Mouse (Mus musculus) heart, embryonic 14.5 days (tissue): ENCODE measurements around the gene Map3k5. TPM values are rescaled to one million over a fixed set of nuclear protein-coding genes. Genes with fewer than 3 reads are reported as not detected.

ENCODE experiments used
- ATAC-seq: fragments of 200-750 bp; cut with Nextera tagmentation; 2 replicates; pipeline ENCODE4 v1.8.0; 2017; ENCODE audit warnings: low read depth, moderate TSS enrichment; ENCODE audit not compliant: insufficient number of reproducible peaks, insufficient read depth, low FRiP score
- H3K27ac ChIP-seq, 2 experiments: fragments of 200-500 bp in 1 of 2; fragments of 300-500 bp in 1 of 2; sonication (generic) in 1 of 2; replicated peaks in 1 of 2; 2 replicates each; pipeline ENCODE4 v1.5.1; 2012 to 2014; ENCODE audit warnings: low read depth in 2 of 2, low read length in 2 of 2, control low read depth in 1 of 2, mild to moderate bottlenecking in 1 of 2, mixed read lengths in 1 of 2; ENCODE audit not compliant: control insufficient read depth in 1 of 2, insufficient read depth in 1 of 2
- H3K27me3 ChIP-seq: fragments of 300-500 bp; sonication (generic); 2 replicates; pipeline ENCODE4 v1.6.1; 2014; ENCODE audit warnings: mild to moderate bottlenecking, low read length, control low read depth; ENCODE audit not compliant: control insufficient read depth, insufficient read depth
- H3K36me3 ChIP-seq: fragments of 300-500 bp; sonication (generic); 2 replicates; pipeline ENCODE4 v1.6.1; 2014; ENCODE audit warnings: mild to moderate bottlenecking, control low read depth, low read length, mixed read lengths; ENCODE audit not compliant: control insufficient read depth, insufficient read depth
- H3K4me1 ChIP-seq, 2 experiments: fragments of 200-500 bp in 1 of 2; fragments of 300-500 bp in 1 of 2; sonication (generic) in 1 of 2; 2 replicates each; pipeline ENCODE4 v1.6.1; 2012 to 2014; ENCODE audit warnings: low read length in 2 of 2, control low read depth in 1 of 2, mixed read lengths in 1 of 2; ENCODE audit not compliant: control insufficient read depth in 2 of 2, insufficient read depth in 2 of 2
- H3K4me2 ChIP-seq: fragments of 300-500 bp; sonication (generic); 2 replicates; pipeline ENCODE4 v1.6.1; 2014; ENCODE audit warnings: mild to moderate bottlenecking, low read length
- H3K4me3 ChIP-seq, 2 experiments: fragments of 200-500 bp in 1 of 2; fragments of 300-500 bp in 1 of 2; sonication (generic) in 1 of 2; 2 replicates each; pipeline ENCODE4 v1.5.1; 2012 to 2014; ENCODE audit warnings: low read length in 2 of 2, mild to moderate bottlenecking in 2 of 2, control low read depth in 1 of 2, low read depth in 1 of 2, moderate library complexity in 1 of 2; ENCODE audit not compliant: control insufficient read depth in 1 of 2, insufficient read depth in 1 of 2
- H3K9ac ChIP-seq: fragments of 300-500 bp; sonication (generic); 2 replicates; pipeline ENCODE4 v1.6.1; 2014; ENCODE audit warnings: mild to moderate bottlenecking, low read length
- H3K9me3 ChIP-seq: fragments of 300-500 bp; sonication (generic); 2 replicates; pipeline ENCODE4 v1.6.1; 2016; ENCODE audit warnings: low read length, control low read depth; ENCODE audit not compliant: control insufficient read depth
- WGBS: fragments of 180-500 bp; shearing (Covaris S2); extraction: QIAGEN DNeasy Blood & Tissue Kit; methylation state at CpG from one replicate; pipeline ENCODE4 v1.1.7; 2014; 5-methylcytosine and 5-hydroxymethylcytosine counted together
- polyA plus RNA-seq: library from polyadenylated mRNA; unstranded; fragments of >200 nt; fragmentation: Nextera tagmentation; extraction: Ambion mirVana; gene quantifications from 2 replicates; pipeline ENCODE4 v1.2.1, GENCODE M21; 2014

Gene Map3k5
- polyA plus RNA-seq, 1 experiment from 2014 or later = 4.5 TPM

- WGBS = 70% methylated on average over 2 of the region's 2 CpGs
- H3K36me3 ChIP-seq = 0 out of 2 replicates have a peak, but pooled peaks cover 5% of the 10 kb centered on the region
These were observed 102.1 kb downstream of the Map3k5 start for GRCm38 (mm10) chr10:20036375-20036774.

DNA sequence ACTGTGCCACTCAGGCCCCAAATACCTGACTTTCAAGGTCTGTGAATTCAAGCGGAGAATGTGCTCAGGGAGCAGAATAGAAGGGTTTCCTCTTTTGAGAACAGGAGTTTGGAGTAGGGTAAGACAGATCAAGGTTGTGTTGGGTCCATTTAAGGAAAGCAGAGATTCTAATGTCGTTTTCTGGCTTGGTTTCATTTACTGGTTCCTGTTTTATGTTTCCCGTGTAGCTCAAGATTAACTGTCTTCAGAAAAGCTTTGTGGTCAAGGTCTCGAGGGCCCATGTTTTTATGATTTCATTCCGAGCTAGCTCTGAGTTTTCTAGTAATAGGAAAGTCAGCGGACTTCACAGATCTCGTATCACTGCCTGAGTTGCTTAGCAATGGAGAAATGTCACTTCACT lies 102.6 kb downstream of the Map3k5 start:
- Histone ChIP-seq H3K36me3 (0 out of 2 replicates have a peak, but pooled peaks cover 5% of the 10 kb centered on the region), H3K9ac (no peak overlapping the region), H3K4me1 (peaks cover 0 to 8% of the 10 kb centered on the region in 2 experiments; a peak in 2 of 4 replicates), H3K4me3 (no peak overlapping the region), H3K27me3 (no peaks in the 10 kb centered on the region), H3K27ac (no peak overlapping the region), H3K9me3 (no peaks in the 10 kb centered on the region), H3K4me2 (no peak overlapping the region)
- ATAC-seq = no peak
- 72% methylated on average over 7 of the region's 7 CpGs for WGBS

More at GRCm38 (mm10) chr10:20036375-20036774, 102.1 kb downstream of the Map3k5 start:
- Histone ChIP-seq H3K9ac (no peak overlapping the region), H3K9me3 (no peaks in the 10 kb centered on the region), H3K27ac (no peak overlapping the region), H3K4me1 (peaks cover 3 to 8% of the 10 kb centered on the region in 2 experiments), H3K27me3 (no peaks in the 10 kb centered on the region), H3K4me3 (no peak overlapping the region), H3K4me2 (no peak overlapping the region)
- no peak for ATAC-seq

DNA sequence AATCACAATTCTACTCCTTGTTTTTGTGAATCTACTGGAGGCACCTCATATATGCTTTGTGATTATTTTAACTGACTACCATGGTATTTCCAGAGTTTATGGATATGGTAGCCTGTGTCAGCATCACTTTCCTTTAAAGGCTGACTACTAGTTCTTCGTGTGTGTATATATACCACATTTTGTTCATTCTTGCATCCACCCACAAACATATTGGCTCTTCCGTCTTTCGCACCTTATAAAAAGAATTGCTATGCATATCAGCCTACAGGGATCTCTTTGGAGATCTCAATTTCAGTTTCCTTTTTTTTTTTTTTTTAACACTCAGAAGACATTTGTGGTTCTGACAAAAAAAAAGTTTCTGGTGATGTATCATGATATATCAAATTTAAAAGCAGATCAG lies 105.3 kb downstream of the Map3k5 start:
- no peaks in the 10 kb centered on the region for H3K4me1 ChIP-seq
- 91% methylated on average over 3 of the region's 3 CpGs for WGBS
- ATAC-seq = no peak
- H3K9ac ChIP-seq = no peak overlapping the region
- H3K4me2 ChIP-seq = no peak overlapping the region
- H3K36me3 ChIP-seq = no peaks in the 10 kb centered on the region
- no peaks in the 10 kb centered on the region for H3K27me3 ChIP-seq
- H3K27ac ChIP-seq = no peak overlapping the region
- H3K4me3 ChIP-seq = no peak overlapping the region
- H3K9me3 ChIP-seq = no peaks in the 10 kb centered on the region

DNA sequence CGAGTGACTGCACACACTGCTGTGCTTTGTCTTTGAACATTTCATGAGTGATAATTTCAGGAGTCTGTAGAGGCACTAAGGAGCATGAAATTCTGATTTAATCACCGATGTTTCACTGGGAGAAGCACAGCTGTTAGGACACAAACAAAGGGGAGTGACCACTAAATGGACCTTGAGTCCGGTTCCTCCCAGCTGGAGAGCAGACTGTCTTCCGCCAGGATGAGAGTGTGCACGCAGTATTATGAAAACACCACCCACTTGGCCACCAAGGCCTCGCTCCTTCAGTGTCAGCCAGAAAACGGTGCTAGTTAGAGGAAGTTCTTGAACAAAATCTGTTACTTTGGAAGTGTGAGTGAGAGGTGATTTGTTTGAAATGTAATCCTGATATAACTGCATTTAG lies 105.8 kb downstream of the Map3k5 start:
- WGBS = 83% methylated on average over 7 of the region's 7 CpGs
- no peak for ATAC-seq
- no peak overlapping the region for H3K4me3 ChIP-seq
- H3K9me3 ChIP-seq = no peaks in the 10 kb centered on the region
- H3K27me3 ChIP-seq = no peaks in the 10 kb centered on the region
- no peaks in the 10 kb centered on the region for H3K4me1 ChIP-seq
- H3K9ac ChIP-seq = no peak overlapping the region
- no peak overlapping the region for H3K4me2 ChIP-seq
- no peaks in the 10 kb centered on the region for H3K36me3 ChIP-seq
- no peak overlapping the region for H3K27ac ChIP-seq

DNA sequence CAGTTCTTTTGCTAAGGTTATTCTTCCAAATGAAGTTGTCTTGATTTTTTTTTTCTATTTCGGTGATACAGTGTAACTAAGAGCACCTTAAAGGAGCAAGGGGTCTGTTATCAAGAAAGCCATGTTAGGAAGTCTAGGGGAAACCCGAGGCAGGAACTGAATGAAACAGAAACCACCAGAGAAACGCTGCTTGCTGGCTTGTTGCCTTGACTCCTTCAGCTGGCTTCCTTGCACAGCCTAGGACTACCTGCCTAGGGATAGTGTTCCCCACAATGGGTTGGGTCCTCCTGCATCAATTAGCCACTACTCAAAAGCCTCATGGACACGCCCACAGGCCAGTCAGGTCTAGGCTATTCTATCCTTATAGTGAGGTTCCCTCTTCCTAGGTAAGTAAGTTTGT lies 106.4 kb downstream of the Map3k5 start:
- 76% methylated on average over 4 of the region's 4 CpGs for WGBS
- no peak for ATAC-seq
- no peak overlapping the region for H3K4me3 ChIP-seq
- no peaks in the 10 kb centered on the region for H3K9me3 ChIP-seq
- H3K4me2 ChIP-seq = no peak overlapping the region
- H3K27me3 ChIP-seq = no peaks in the 10 kb centered on the region
- no peaks in the 10 kb centered on the region for H3K4me1 ChIP-seq
- H3K36me3 ChIP-seq = no peaks in the 10 kb centered on the region
- H3K9ac ChIP-seq = no peak overlapping the region
- H3K27ac ChIP-seq = no peak overlapping the region

DNA sequence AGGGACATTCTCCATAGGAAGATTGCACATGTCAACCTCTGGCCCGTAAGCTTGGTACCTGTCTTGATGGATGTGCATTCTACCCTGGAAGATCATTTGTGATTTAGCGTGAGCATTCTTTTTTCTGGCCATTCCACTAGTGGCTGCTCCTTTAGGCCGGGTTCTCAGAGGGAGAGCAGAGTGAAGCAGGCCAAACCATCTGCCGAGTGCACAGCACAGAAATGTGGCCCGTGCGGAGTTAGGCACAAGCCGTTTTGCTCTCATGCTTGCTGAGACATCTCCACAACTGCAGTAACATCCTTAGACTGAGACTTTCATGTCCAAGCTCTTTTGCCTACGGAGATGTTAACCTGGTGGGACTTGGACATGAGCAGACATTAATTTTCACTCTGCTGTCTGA lies 107.8 kb downstream of the Map3k5 start:
- no peak for ATAC-seq
- H3K36me3 ChIP-seq = peaks cover 4% of the 10 kb centered on the region; the same call in 1 of the 2 replicates
- WGBS = 93% methylated on average over 8 of the region's 8 CpGs

GRCm38 (mm10) chr10:20044051-20044450 lies 109.8 kb downstream of the Map3k5 start:
- H3K4me1 ChIP-seq = no peaks in the 10 kb centered on the region
- ATAC-seq = no peak
- no peak overlapping the region for H3K9ac ChIP-seq
- peaks cover 11% of the 10 kb centered on the region; the same call in 1 of the 2 replicates for H3K36me3 ChIP-seq
- 92% methylated on average over 2 of the region's 2 CpGs for WGBS
- H3K4me3 ChIP-seq = no peak overlapping the region
- H3K9me3 ChIP-seq = no peaks in the 10 kb centered on the region
- no peaks in the 10 kb centered on the region for H3K27me3 ChIP-seq
- H3K27ac ChIP-seq = no peak overlapping the region
- no peak overlapping the region for H3K4me2 ChIP-seq

More for the DNA sequence above, 107.8 kb downstream of the Map3k5 start:
- Histone ChIP-seq H3K9ac (no peak overlapping the region), H3K27me3 (no peaks in the 10 kb centered on the region), H3K27ac (no peak overlapping the region), H3K9me3 (no peaks in the 10 kb centered on the region), H3K4me2 (no peak overlapping the region), H3K4me3 (no peak overlapping the region), H3K4me1 (no peaks in the 10 kb centered on the region)
